Mouse (Mus musculus) MEL (cell line): ENCODE measurements around the gene Sh3gl3. TPM values are rescaled to one million over a fixed set of nuclear protein-coding genes. Genes with fewer than 3 reads are reported as not detected.

Source experiments
- DNase-seq: peaks from one replicate; pipeline ENCODE4 v3.0.0; 2011; ENCODE audit warnings: low read depth, low spot score
- H3K27ac ChIP-seq: 2 replicates; pipeline ENCODE4 v1.5.1; 2012; ENCODE audit warnings: low read depth, mild to moderate bottlenecking, control low read depth, low read length, moderate library complexity; ENCODE audit not compliant: control insufficient read depth
- H3K27me3 ChIP-seq, 2 experiments: fragments of 150-350 bp in 1 of 2; sonication (generic) in 1 of 2; 2 replicates each; pipeline ENCODE4 v1.6.1; 2012; ENCODE audit warnings: low read length in 2 of 2, mild to moderate bottlenecking in 2 of 2, improper control_type of control experiment in 1 of 2, moderate library complexity in 1 of 2; ENCODE audit not compliant: insufficient read depth in 2 of 2, control insufficient read depth in 1 of 2
- H3K36me3 ChIP-seq, 2 experiments: 2 replicates each; pipeline ENCODE4 v1.6.1; 2012 to 2014; ENCODE audit warnings: low read length in 2 of 2, improper control_type of control experiment in 1 of 2, inconsistent platforms in 1 of 2, mild to moderate bottlenecking in 1 of 2; ENCODE audit not compliant: insufficient read depth in 2 of 2, control insufficient read depth in 1 of 2
- H3K4me1 ChIP-seq, 2 experiments: fragments of 150-350 bp in 1 of 2; sonication (generic) in 1 of 2; 2 replicates each; pipeline ENCODE4 v1.6.1; 2012; ENCODE audit warnings: low read length in 2 of 2, improper control_type of control experiment in 1 of 2, mild to moderate bottlenecking in 1 of 2; ENCODE audit not compliant: insufficient read depth in 2 of 2, control insufficient read depth in 1 of 2
- H3K4me3 ChIP-seq, 2 experiments: fragments of 150-350 bp in 1 of 2; sonication (generic) in 1 of 2; 2 replicates each; pipeline ENCODE4 v1.5.1; 2012; ENCODE audit warnings: low read depth in 2 of 2, low read length in 2 of 2, mild to moderate bottlenecking in 2 of 2, moderate library complexity in 2 of 2, control low read depth in 1 of 2, improper control_type of control experiment in 1 of 2; ENCODE audit not compliant: control insufficient read depth in 1 of 2, insufficient read depth in 1 of 2
- H3K79me2 ChIP-seq: 2 replicates; pipeline ENCODE4 v1.6.1; 2012; ENCODE audit warnings: mild to moderate bottlenecking, low read length, moderate library complexity; ENCODE audit not compliant: control insufficient read depth, poor library complexity, insufficient read depth
- H3K9ac ChIP-seq: 2 replicates; pipeline ENCODE4 v1.6.1; 2012; ENCODE audit warnings: low read depth, mild to moderate bottlenecking, control low read depth, low read length, moderate library complexity; ENCODE audit not compliant: control insufficient read depth, poor library complexity, severe bottlenecking
- H3K9me3 ChIP-seq: fragments of 150-350 bp; sonication (generic); replicated peaks from 2 replicates; pipeline ENCODE4 v1.6.1; 2012; ENCODE audit warnings: mild to moderate bottlenecking, low read length, improper control_type of control experiment, moderate library complexity; ENCODE audit not compliant: insufficient read depth
- CHD2 ChIP-seq: IDR thresholded peaks from 2 replicates; pipeline ENCODE4 v1.6.1; 2011; ENCODE audit warnings: low read length, improper control_type of control experiment
- E2F4 ChIP-seq: IDR thresholded peaks from 2 replicates; pipeline ENCODE4 v1.6.1; 2011; ENCODE audit warnings: low read depth, low read length, improper control_type of control experiment, borderline replicate concordance
- ETS1 ChIP-seq: IDR thresholded peaks from 2 replicates; pipeline ENCODE4 v1.6.1; 2012; ENCODE audit warnings: low read depth, mild to moderate bottlenecking, inconsistent platforms, low read length, improper control_type of control experiment, moderate library complexity
- GATA1 ChIP-seq: IDR thresholded peaks from 2 replicates; pipeline ENCODE4 v1.6.1; 2011; ENCODE audit warnings: low read depth, low read length, improper control_type of control experiment
- HCFC1 ChIP-seq: IDR thresholded peaks from 2 replicates; pipeline ENCODE4 v1.6.1; 2012; ENCODE audit warnings: low read depth, mild to moderate bottlenecking, inconsistent platforms, low read length, improper control_type of control experiment, moderate library complexity
- MYC ChIP-seq: IDR thresholded peaks from 2 replicates; pipeline ENCODE4 v1.6.1; 2011; ENCODE audit warnings: low read depth, mild to moderate bottlenecking, low read length, improper control_type of control experiment, moderate library complexity
- NELFE ChIP-seq: IDR thresholded peaks from 2 replicates; pipeline ENCODE4 v1.6.1; 2011; ENCODE audit warnings: low read depth, low read length, improper control_type of control experiment
- RAD21 ChIP-seq: IDR thresholded peaks from 2 replicates; pipeline ENCODE4 v1.6.1; 2011; ENCODE audit warnings: mild to moderate bottlenecking, low read depth, low read length, improper control_type of control experiment
- UBTF ChIP-seq: IDR thresholded peaks from 2 replicates; pipeline ENCODE4 v1.6.1; 2012; ENCODE audit warnings: low read depth, mild to moderate bottlenecking, inconsistent platforms, low read length, improper control_type of control experiment, moderate library complexity, borderline replicate concordance; ENCODE audit not compliant: insufficient read depth
- ZMIZ1 ChIP-seq: IDR thresholded peaks from 2 replicates; pipeline ENCODE4 v1.6.1; 2012; ENCODE audit warnings: low read depth, mild to moderate bottlenecking, inconsistent platforms, low read length, improper control_type of control experiment, moderate library complexity
- polyA plus RNA-seq, 2 experiments: library from polyadenylated mRNA; stranded (reverse) in 1 of 2; unstranded in 1 of 2; fragments of >175 nt in 1 of 2; fragments of >200 nt in 1 of 2; gene quantifications; 2 replicates each; pipeline versions ENCODE4 v1.2.1 to v1.2.4; 2012; ENCODE audit warnings: low replicate concordance in 2 of 2, low read depth in 1 of 2; ENCODE audit not compliant: insufficient read length in 2 of 2, insufficient read depth in 1 of 2, missing spikeins in 1 of 2
- total RNA-seq: library from RNA; depleted of rRNA; stranded (reverse); fragments of 300-350 nt; gene quantifications from 2 replicates; pipeline ENCODE4 v1.2.3, GENCODE M21; 2012

Gene Sh3gl3
- total and polyA plus RNA-seq, 3 experiments: not detected

- H3K9me3 ChIP-seq: no peaks in the 10 kb centered on the region
Measured at GRCm38 (mm10) chr7:82233201-82233600, 59.6 kb downstream of the Sh3gl3 start.

GRCm38 (mm10) chr7:82234010-82234897 is 60.6 kb downstream of the Sh3gl3 start:
- Histone ChIP-seq H3K27ac (no peak overlapping the region), H3K9ac (no peak overlapping the region)
- DNase-seq: no peak

More at GRCm38 (mm10) chr7:82233201-82233600, 59.6 kb downstream of the Sh3gl3 start:
- Histone ChIP-seq H3K27ac (no peak overlapping the region), H3K27me3 (no peaks in the 10 kb centered on the region), H3K36me3 (no peaks in the 10 kb centered on the region), H3K4me3 (no peak overlapping the region), H3K9ac (no peak overlapping the region), H3K4me1 (no peaks in the 10 kb centered on the region), H3K79me2 (no peaks in the 10 kb centered on the region)
- DNase-seq: no peak
- no peak for TF ChIP-seq GATA1
- no peak for TF ChIP-seq MYC
- no peak for TF ChIP-seq UBTF
- TF ChIP-seq ZMIZ1: no peak
- no peak for TF ChIP-seq CHD2

GRCm38 (mm10) chr7:82234898-82235290 is 61.3 kb downstream of the Sh3gl3 start:
- H3K79me2 ChIP-seq: no peaks in the 10 kb centered on the region
- DNase-seq: no peak
- H3K9me3 ChIP-seq: no peaks in the 10 kb centered on the region
- H3K4me3 ChIP-seq: no peak overlapping the region
- no peaks in the 10 kb centered on the region for H3K4me1 ChIP-seq
- no peaks in the 10 kb centered on the region for H3K36me3 ChIP-seq
- no peak for TF ChIP-seq CHD2
- no peak overlapping the region for H3K27ac ChIP-seq
- H3K9ac ChIP-seq: no peak overlapping the region
- H3K27me3 ChIP-seq: no peaks in the 10 kb centered on the region

More at GRCm38 (mm10) chr7:82234010-82234897, 60.6 kb downstream of the Sh3gl3 start:
- Histone ChIP-seq H3K36me3 (no peaks in the 10 kb centered on the region), H3K4me3 (no peak overlapping the region), H3K27me3 (no peaks in the 10 kb centered on the region), H3K4me1 (no peaks in the 10 kb centered on the region), H3K79me2 (no peaks in the 10 kb centered on the region), H3K9me3 (no peaks in the 10 kb centered on the region)
- TF ChIP-seq CHD2 (no peak), ETS1 (no peak), RAD21 (no peak), HCFC1 (no peak), E2F4 (no peak), MYC (no peak), NELFE (no peak)
